14 mouse cellular contexts compared by ENCODE assay signal in genomic region chr4:33109720-33110458, GRCm38 (mm10). TPM values are rescaled to one million over a fixed set of nuclear protein-coding genes. Genes with fewer than 3 reads are reported as not detected.
DNase-seq lines count a peak whose midpoint lies in the region; ATAC-seq and TF ChIP-seq lines count a peak whose summit lies in the region.
"Had no signal": no experiment of that assay in that cellular context is flagged by ENCODE, and none has a peak within 500 bp of the region (broad histone marks: within the 10 kb centered on the region; RNA-seq: fewer than 3 reads in every experiment).

No protein-coding gene starts in this region.

- no peaks in the 10 kb centered on the region for H3K27me3 ChIP-seq in liver, embryonic 15.5 days
- no peaks in the 10 kb centered on the region for H3K27me3 ChIP-seq in splenic B cell, adult 2 months (ENCODE audit: control insufficient read depth, insufficient read depth, low read length, poor library complexity, severe bottlenecking)
- no peaks in the 10 kb centered on the region for H3K27me3 ChIP-seq in intestine, postnatal 0 days (replicated peaks; ENCODE audit: control insufficient read depth, insufficient read depth, low read length)
- H3K27me3 ChIP-seq: limb, embryonic 13.5 days had no signal

- peaks cover 11% of the 10 kb centered on the region for H3K4me1 ChIP-seq in liver, embryonic 15.5 days (replicated peaks)
- H3K4me1 ChIP-seq in intestine, postnatal 0 days (replicated peaks; ENCODE audit: control insufficient read depth, insufficient read depth, low read length) = no peaks in the 10 kb centered on the region
- H3K4me1 ChIP-seq: limb, embryonic 13.5 days had no signal

- no peaks in the 10 kb centered on the region for H3K9me3 ChIP-seq in liver, embryonic 15.5 days (replicated peaks)
- H3K9me3 ChIP-seq in intestine, postnatal 0 days (ENCODE audit: control insufficient read depth) = no peaks in the 10 kb centered on the region

- H3K36me3 ChIP-seq in liver, embryonic 15.5 days (replicated peaks) = no peaks in the 10 kb centered on the region
- H3K36me3 ChIP-seq in splenic B cell, adult 2 months (ENCODE audit: control insufficient read depth, insufficient read depth, low read length, poor library complexity, severe bottlenecking) = no peaks in the 10 kb centered on the region
- no peaks in the 10 kb centered on the region for H3K36me3 ChIP-seq in intestine, postnatal 0 days (ENCODE audit: control insufficient read depth, insufficient read depth)
- H3K36me3 ChIP-seq: limb, embryonic 13.5 days had no signal

- H3K27ac ChIP-seq in liver, embryonic 15.5 days (replicated peaks) = no peak overlapping the region
- H3K27ac ChIP-seq in left cerebral cortex, adult 2 months = no peak overlapping the region
- H3K27ac ChIP-seq in intestine, postnatal 0 days (ENCODE audit: low read depth, low read length) = no peak overlapping the region
- H3K27ac ChIP-seq: kidney, postnatal 0 days; limb, embryonic 13.5 days had no signal

- ATAC-seq in activated CD4-positive, CD25-positive, alpha-beta regulatory T cell, adult 4 months = peak; percentile 23
- peak; percentile 64 for ATAC-seq in liver, embryonic 15.5 days (ENCODE audit: insufficient read depth)
- ATAC-seq in intestine, postnatal 0 days = no peak
- ATAC-seq: inflammation-experienced regulatory T-cells, adult 6 months had no signal

- no peak overlapping the region for H3K9ac ChIP-seq in liver, embryonic 15.5 days
- no peak overlapping the region for H3K9ac ChIP-seq in intestine, postnatal 0 days (ENCODE audit: low read depth, low read length)
- H3K9ac ChIP-seq: limb, embryonic 13.5 days had no signal

- no peak for TF ChIP-seq CTCF in left cerebral cortex, adult 2 months (IDR thresholded peaks at IDR 0.05)
- TF ChIP-seq CTCF in intestine, postnatal 0 days (IDR thresholded peaks at IDR 0.05; ENCODE audit: low read depth) = no peak

- peak overlapping the region; percentile 34 for H3K4me2 ChIP-seq in liver, embryonic 15.5 days
- H3K4me2 ChIP-seq in intestine, postnatal 0 days (replicated peaks; ENCODE audit: low read depth) = no peak overlapping the region
- H3K4me2 ChIP-seq: limb, embryonic 13.5 days had no signal

- no peak overlapping the region for H3K4me3 ChIP-seq in liver, embryonic 15.5 days (replicated peaks)
- no peak overlapping the region for H3K4me3 ChIP-seq in left cerebral cortex, adult 2 months
- H3K4me3 ChIP-seq in intestine, postnatal 0 days (ENCODE audit: low read depth, low read length) = no peak overlapping the region
- H3K4me3 ChIP-seq: limb, embryonic 13.5 days had no signal

- intact Hi-C loops in left cerebral cortex, adult 2 months (cut with DNase I) = loop anchor here (5.0 kb wide), 1 partner anchor 33 kb away; no protein-coding TSS in a partner anchor

- DNase-seq in thymus, postnatal 0 days (ENCODE audit: low spot score) = peak; percentile 30
- no peak for DNase-seq in thymus, adult 18-20 months
- DNase-seq in splenic B cell, adult 2 months (ENCODE audit: low read depth, low spot score) = peak; percentile 50
- no peak for DNase-seq in gastrocnemius, adult 18-20 months (ENCODE audit: low spot score)
- no peak for DNase-seq in left cerebral cortex, adult 2 months (ENCODE audit: extremely low spot score in 1 of 2, low spot score in 2 of 2)
- DNase-seq: adrenal gland, postnatal 14 days; heart, postnatal 10 days had no signal

- WGBS in liver, embryonic 15.5 days (ENCODE audit: insufficient replicate concordance) = 27% methylated on average over 14 of the region's 14 CpGs
- WGBS in intestine, postnatal 0 days = 42% methylated on average over 14 of the region's 14 CpGs

RNA-seq across cellular contexts. Expression of gene Gabrr1, which starts 22.4 kb away (rescaled TPM):
- polyA plus RNA-seq in thymus, postnatal 0 days (2015; fragmentation: Nextera tagmentation; extraction: Ambion mirVana) = 0.09 TPM in 1 of 2 replicates, not detected in the other
- polyA plus RNA-seq in activated CD4-positive, CD25-positive, alpha-beta regulatory T cell, adult 4 months (2017; shearing (Covaris generic)) = not detected
- not detected in 2 replicates for polyA plus RNA-seq in liver, embryonic 15.5 days (2015; fragmentation: Nextera tagmentation; extraction: Ambion mirVana)
- total RNA-seq in gastrocnemius, adult 18-20 months (2021) = under 1 TPM; 0.12 to 0.34 TPM
- not detected for total RNA-seq in left cerebral cortex, adult 2 months (2021)
- 0.12 and 0.20 TPM in 2 replicates for polyA plus RNA-seq in intestine, postnatal 0 days (2015; fragmentation: Nextera tagmentation; extraction: Ambion mirVana)
- polyA plus RNA-seq: inflammation-experienced regulatory T-cells, adult 6 months; kidney, postnatal 0 days; limb, embryonic 13.5 days; stomach, embryonic 16.5 days had no signal

RNA-seq across cellular contexts. Expression of gene Gabrr2, which starts 47.1 kb away (rescaled TPM):
- 0.84 and 1.6 TPM in 2 replicates for polyA plus RNA-seq in thymus, postnatal 0 days (2015; fragmentation: Nextera tagmentation; extraction: Ambion mirVana)
- polyA plus RNA-seq in activated CD4-positive, CD25-positive, alpha-beta regulatory T cell, adult 4 months (2017; shearing (Covaris generic)) = 10 to 100 TPM; 10.1 to 10.4 TPM
- polyA plus RNA-seq in liver, embryonic 15.5 days (2015; fragmentation: Nextera tagmentation; extraction: Ambion mirVana) = 0.12 TPM in 1 of 2 replicates, not detected in the other
- total RNA-seq in gastrocnemius, adult 18-20 months (2021) = 1 to 10 TPM; 1.8 to 1.9 TPM
- under 1 TPM; 0.34 to 0.37 TPM for total RNA-seq in left cerebral cortex, adult 2 months (2021)
- 0.07 TPM in 1 of 2 replicates, not detected in the other for polyA plus RNA-seq in intestine, postnatal 0 days (2015; fragmentation: Nextera tagmentation; extraction: Ambion mirVana)
- polyA plus RNA-seq: kidney, postnatal 0 days had no signal

Comparison
In these comparisons a context has a peak if more than half of its experiments do, and no peak if none do; other contexts are left out.
1. DNase-seq: peak in thymus, postnatal 0 days (single experiment) and splenic B cell, adult 2 months (single experiment); none in thymus, adult 18-20 months (0 of 2), gastrocnemius, adult 18-20 months (single experiment) and left cerebral cortex, adult 2 months (0 of 2).